22 mouse cellular contexts compared by ENCODE assay signal in the genomic region with DNA sequence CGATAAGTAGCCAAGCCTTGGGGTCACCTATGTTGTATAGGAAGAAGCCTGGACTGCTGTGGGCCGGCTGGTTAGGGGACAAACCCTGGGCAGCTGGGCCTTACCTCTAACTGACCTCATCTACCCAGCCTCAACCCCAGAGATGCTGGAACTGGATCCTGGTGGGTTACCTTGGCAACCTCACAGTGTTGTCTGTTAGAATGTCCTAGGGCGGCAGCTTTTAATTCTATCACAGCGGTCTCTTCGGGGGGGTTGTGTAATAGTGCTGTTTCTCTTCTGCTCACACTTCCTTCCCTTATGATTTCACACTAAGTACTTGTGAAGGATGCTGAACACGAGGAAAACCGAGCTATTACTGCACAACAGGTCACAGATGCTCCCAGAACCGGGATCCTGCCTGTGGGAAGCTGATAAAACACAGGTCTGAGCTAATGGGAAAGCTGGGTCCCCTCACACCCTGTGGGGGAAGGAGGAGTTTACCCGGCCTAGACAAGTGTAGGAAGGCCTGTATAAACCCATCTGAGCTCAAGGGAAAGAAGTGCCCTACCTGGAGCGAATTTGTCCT. TPM values are rescaled to one million over a fixed set of nuclear protein-coding genes. Genes with fewer than 3 reads are reported as not detected.
DNase-seq lines count a peak whose midpoint lies in the region; ATAC-seq and TF ChIP-seq lines count a peak whose summit lies in the region.
"Had no signal": no experiment of that assay in that cellular context is flagged by ENCODE, and none has a peak within 500 bp of the region (broad histone marks: within the 10 kb centered on the region; RNA-seq: fewer than 3 reads in every experiment).

No protein-coding gene starts in this region.

- ATAC-seq in forebrain, embryonic 12.5 days (ENCODE audit: low FRiP score), result peak; percentile 28; the same call in 1 of the 2 replicates
- ATAC-seq in forebrain, embryonic 13.5 days, result no peak
- ATAC-seq in midbrain, embryonic 15.5 days (replicated peaks), result no peak; the same call in 1 of the 2 replicates
- ATAC-seq in midbrain, postnatal 0 days (ENCODE audit: low FRiP score), result no peak
- ATAC-seq: forebrain, embryonic 16.5 days; intestine, postnatal 0 days had no signal

- H3K4me3 ChIP-seq in forebrain, embryonic 12.5 days (replicated peaks), result no peak overlapping the region
- no peak overlapping the region for H3K4me3 ChIP-seq in forebrain, embryonic 13.5 days
- H3K4me3 ChIP-seq in midbrain, embryonic 10.5 days, result no peak overlapping the region
- H3K4me3 ChIP-seq in midbrain, embryonic 15.5 days, result no peak overlapping the region
- no peak overlapping the region for H3K4me3 ChIP-seq in midbrain, postnatal 0 days (ENCODE audit: low read depth, low read length)
- H3K4me3 ChIP-seq: heart, adult 2 months; heart, embryonic 15.5 days; hindbrain, embryonic 12.5 days; limb, embryonic 12.5 days; neural tube, embryonic 13.5 days had no signal

- no peak overlapping the region for H3K4me2 ChIP-seq in forebrain, embryonic 12.5 days
- H3K4me2 ChIP-seq in forebrain, embryonic 13.5 days, result no peak overlapping the region
- no peak overlapping the region for H3K4me2 ChIP-seq in midbrain, embryonic 15.5 days
- no peak overlapping the region for H3K4me2 ChIP-seq in midbrain, postnatal 0 days (ENCODE audit: low read depth, low read length, poor library complexity, severe bottlenecking)
- H3K4me2 ChIP-seq: heart, embryonic 15.5 days; hindbrain, embryonic 12.5 days; limb, embryonic 12.5 days; neural tube, embryonic 13.5 days had no signal

- 0 out of 2 replicates have a peak overlapping the region, but pooled peaks have one; percentile 4 for H3K9ac ChIP-seq in forebrain, embryonic 12.5 days
- no peak overlapping the region for H3K9ac ChIP-seq in forebrain, embryonic 13.5 days
- no peak overlapping the region for H3K9ac ChIP-seq in midbrain, embryonic 15.5 days
- H3K9ac ChIP-seq in midbrain, postnatal 0 days (replicated peaks; ENCODE audit: low read length, poor library complexity, severe bottlenecking), result no peak overlapping the region
- H3K9ac ChIP-seq: heart, embryonic 15.5 days; hindbrain, embryonic 12.5 days; limb, embryonic 12.5 days; liver, embryonic 14.5 days; neural tube, embryonic 13.5 days had no signal

- peaks cover 51% of the 10 kb centered on the region for H3K27me3 ChIP-seq in forebrain, embryonic 12.5 days
- H3K27me3 ChIP-seq in forebrain, embryonic 13.5 days, result peaks cover 38% of the 10 kb centered on the region
- peaks cover 79% of the 10 kb centered on the region for H3K27me3 ChIP-seq in midbrain, embryonic 10.5 days (ENCODE audit: low read depth, poor library complexity, severe bottlenecking)
- H3K27me3 ChIP-seq in midbrain, embryonic 15.5 days (replicated peaks), result peaks cover 26% of the 10 kb centered on the region
- H3K27me3 ChIP-seq in midbrain, postnatal 0 days (ENCODE audit: insufficient read depth, low read length), result no peaks in the 10 kb centered on the region; the same call in 1 of the 2 replicates
- H3K27me3 ChIP-seq: heart, embryonic 15.5 days had no signal

- no peak overlapping the region for H3K27ac ChIP-seq in forebrain, embryonic 12.5 days
- H3K27ac ChIP-seq in forebrain, embryonic 13.5 days, result no peak overlapping the region
- no peak overlapping the region for H3K27ac ChIP-seq in midbrain, embryonic 10.5 days (replicated peaks)
- no peak overlapping the region for H3K27ac ChIP-seq in midbrain, embryonic 15.5 days
- H3K27ac ChIP-seq in midbrain, postnatal 0 days (ENCODE audit: low read depth, low read length), result no peak overlapping the region
- H3K27ac ChIP-seq: heart, embryonic 15.5 days; hindbrain, embryonic 12.5 days; limb, embryonic 12.5 days; liver, embryonic 14.5 days; neural tube, embryonic 13.5 days had no signal

- peaks cover 36% of the 10 kb centered on the region for H3K4me1 ChIP-seq in forebrain, embryonic 12.5 days
- H3K4me1 ChIP-seq in forebrain, embryonic 13.5 days, result peaks cover 31% of the 10 kb centered on the region
- H3K4me1 ChIP-seq in midbrain, embryonic 10.5 days, result peaks cover 33% of the 10 kb centered on the region
- H3K4me1 ChIP-seq in midbrain, embryonic 15.5 days, result peaks cover 29% of the 10 kb centered on the region
- H3K4me1 ChIP-seq in midbrain, postnatal 0 days (ENCODE audit: insufficient read depth, low read length), result peaks cover 10% of the 10 kb centered on the region; the same call in 1 of the 2 replicates

- 27% methylated on average over 10 of the region's 10 CpGs for WGBS in forebrain, embryonic 12.5 days
- 27% methylated on average over 10 of the region's 10 CpGs for WGBS in forebrain, embryonic 13.5 days
- 34% methylated on average over 10 of the region's 10 CpGs for WGBS in midbrain, embryonic 10.5 days
- WGBS in midbrain, embryonic 15.5 days, result 24% methylated on average over 10 of the region's 10 CpGs
- 30% methylated on average over 10 of the region's 10 CpGs for WGBS in midbrain, postnatal 0 days

- no peak for TF ChIP-seq CTCF in midbrain, postnatal 0 days (IDR thresholded peaks at IDR 0.05)

- no peaks in the 10 kb centered on the region for H3K36me3 ChIP-seq in forebrain, embryonic 12.5 days (replicated peaks)
- no peaks in the 10 kb centered on the region for H3K36me3 ChIP-seq in forebrain, embryonic 13.5 days (ENCODE audit: poor library complexity, severe bottlenecking)
- no peaks in the 10 kb centered on the region for H3K36me3 ChIP-seq in midbrain, embryonic 10.5 days
- H3K36me3 ChIP-seq in midbrain, embryonic 15.5 days (replicated peaks), result no peaks in the 10 kb centered on the region
- no peaks in the 10 kb centered on the region for H3K36me3 ChIP-seq in midbrain, postnatal 0 days (ENCODE audit: insufficient read depth, low read length)
- H3K36me3 ChIP-seq: heart, embryonic 15.5 days; hindbrain, embryonic 12.5 days; limb, embryonic 12.5 days; neural tube, embryonic 13.5 days had no signal

- no peaks in the 10 kb centered on the region for H3K9me3 ChIP-seq in forebrain, embryonic 12.5 days
- no peaks in the 10 kb centered on the region for H3K9me3 ChIP-seq in forebrain, embryonic 13.5 days (replicated peaks)
- H3K9me3 ChIP-seq in midbrain, embryonic 10.5 days (replicated peaks), result no peaks in the 10 kb centered on the region
- no peaks in the 10 kb centered on the region for H3K9me3 ChIP-seq in midbrain, embryonic 15.5 days
- no peaks in the 10 kb centered on the region for H3K9me3 ChIP-seq in midbrain, postnatal 0 days (ENCODE audit: low read length)
- H3K9me3 ChIP-seq: heart, embryonic 15.5 days; hindbrain, embryonic 12.5 days; limb, embryonic 12.5 days; neural tube, embryonic 13.5 days had no signal

- peak; percentile 22 for DNase-seq in midbrain, embryonic 10.5 days (ENCODE audit: low spot score)
- DNase-seq in embryo, embryonic 10.5 days (ENCODE audit: low spot score), result peak; percentile 43
- DNase-seq in midbrain, postnatal 0 days (ENCODE audit: low spot score), result peak; percentile 41
- DNase-seq in urinary bladder, adult 2 months (ENCODE audit: low spot score), result no peak
- DNase-seq in kidney, postnatal 14 days, result no peak
- DNase-seq: adrenal gland, postnatal 14 days; cerebellum, adult 2 months; heart, adult 2 months; kidney, postnatal 10 days; lung, postnatal 10 days; right cerebral cortex, postnatal 4 days; thymus, postnatal 36 days had no signal

RNA-seq across cellular contexts. Expression of a gene that starts 2.0 kb away (rescaled TPM):
- polyA plus RNA-seq in forebrain, embryonic 12.5 days (2016; fragmentation: Nextera tagmentation; extraction: Ambion mirVana), result 13.4 and 15.4 TPM in 2 replicates
- 15.3 and 18.7 TPM in 2 replicates for polyA plus RNA-seq in forebrain, embryonic 13.5 days (2015; fragmentation: Nextera tagmentation; extraction: Ambion mirVana)
- 4.2 and 4.9 TPM in 2 replicates for polyA plus RNA-seq in midbrain, embryonic 10.5 days (2016; fragmentation: Nextera tagmentation; extraction: Ambion mirVana)
- polyA plus RNA-seq in midbrain, embryonic 15.5 days (2015; fragmentation: Nextera tagmentation; extraction: Ambion mirVana), result 20.9 and 27.4 TPM in 2 replicates
- total RNA-seq in midbrain, postnatal 0 days (2014; rRNA removed), result 44.3 and 46.4 TPM in 2 replicates
- 23.8 and 28.2 TPM in 2 replicates for polyA plus RNA-seq in midbrain, postnatal 0 days (2015; fragmentation: Nextera tagmentation; extraction: Ambion mirVana)
- 8.3 and 9.6 TPM in 2 replicates for polyA plus RNA-seq in urinary bladder, adult 2 months (2012; rRNA removed)

Comparison
In these comparisons a context has a peak if more than half of its experiments do, and no peak if none do; other contexts are left out.
1. DNase-seq: peak in midbrain, embryonic 10.5 days (single experiment), embryo, embryonic 10.5 days (single experiment) and midbrain, postnatal 0 days (single experiment); none in urinary bladder, adult 2 months (single experiment) and kidney, postnatal 14 days (single experiment).